Mouse (Mus musculus): ENCODE results near the gene Atp13a4. TPM values are rescaled to one million over a fixed set of nuclear protein-coding genes. Genes with fewer than 3 reads are reported as not detected.

Atp13a4 gene
- polyA plus RNA-seq, 1 experiment: not detected

GRCm38 (mm10) chr16:29399079-29399478 is 145.6 kb downstream of the Atp13a4 start:
- Histone ChIP-seq H3K9me3 (replicated peaks; ENCODE audit: control insufficient read depth, insufficient read depth, low read length, poor library complexity, severe bottlenecking) (no peaks in the 10 kb centered on the region), H3K27me3 (ENCODE audit: control insufficient read depth, insufficient read depth, low read length, poor library complexity, severe bottlenecking) (no peaks in the 10 kb centered on the region), H3K4me3 (ENCODE audit: low read depth, low read length) (no peak overlapping the region), H3K27ac (ENCODE audit: insufficient read depth, low read length) (no peak overlapping the region), H3K9ac (ENCODE audit: low read depth, poor library complexity, severe bottlenecking) (no peak overlapping the region), H3K36me3 (ENCODE audit: control insufficient read depth, insufficient read depth, low read length, poor library complexity, severe bottlenecking) (no peaks in the 10 kb centered on the region), H3K4me1 (ENCODE audit: control insufficient read depth, insufficient read depth, low read length) (no peaks in the 10 kb centered on the region)
- TF ChIP-seq CTCF (IDR thresholded peaks at IDR 0.05; ENCODE audit: low read depth, low read length) (no peak), EP300 (IDR thresholded peaks at IDR 0.05; ENCODE audit: insufficient read depth, low read depth, low read length) (no peak), POLR2A (IDR thresholded peaks at IDR 0.05; ENCODE audit: insufficient read depth, low read length) (no peak)

DNA sequence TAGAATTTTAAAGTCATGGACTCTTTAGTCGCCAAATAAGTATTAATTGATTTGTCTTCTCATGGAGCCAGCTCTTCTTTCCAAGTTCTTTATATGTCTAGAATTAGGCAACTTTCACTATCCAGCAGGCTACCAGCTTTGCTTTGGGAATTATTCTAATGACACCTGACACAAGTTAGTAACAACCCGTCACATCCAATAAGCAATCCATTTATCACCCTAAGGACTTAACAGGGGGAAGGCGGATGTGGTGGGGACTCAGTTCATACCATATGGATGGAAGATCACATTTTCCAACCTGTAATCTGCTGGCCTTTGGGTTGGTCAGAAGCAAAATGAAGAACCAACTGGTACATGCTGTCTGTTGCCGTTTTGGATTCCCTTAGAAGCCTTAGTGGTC is 159.9 kb downstream of the Atp13a4 start:
- no peaks in the 10 kb centered on the region for H3K9me3 ChIP-seq (replicated peaks; ENCODE audit: control insufficient read depth, insufficient read depth, low read length, poor library complexity, severe bottlenecking)
- H3K4me1 ChIP-seq (ENCODE audit: control insufficient read depth, insufficient read depth, low read length): no peaks in the 10 kb centered on the region
- H3K27ac ChIP-seq (ENCODE audit: insufficient read depth, low read length): no peak overlapping the region
- H3K9ac ChIP-seq (ENCODE audit: low read depth, poor library complexity, severe bottlenecking): no peak overlapping the region
- H3K27me3 ChIP-seq (ENCODE audit: control insufficient read depth, insufficient read depth, low read length, poor library complexity, severe bottlenecking): no peaks in the 10 kb centered on the region
- TF ChIP-seq EP300 (IDR thresholded peaks at IDR 0.05; ENCODE audit: insufficient read depth, low read depth, low read length) (no peak), CTCF (IDR thresholded peaks at IDR 0.05; ENCODE audit: low read depth, low read length) (no peak), POLR2A (IDR thresholded peaks at IDR 0.05; ENCODE audit: insufficient read depth, low read length) (no peak)
- H3K36me3 ChIP-seq (ENCODE audit: control insufficient read depth, insufficient read depth, low read length, poor library complexity, severe bottlenecking): no peaks in the 10 kb centered on the region
- H3K4me3 ChIP-seq (ENCODE audit: low read depth, low read length): no peak overlapping the region

- H3K36me3 ChIP-seq (ENCODE audit: control insufficient read depth, insufficient read depth, low read length, poor library complexity, severe bottlenecking): no peaks in the 10 kb centered on the region
- H3K27me3 ChIP-seq (ENCODE audit: control insufficient read depth, insufficient read depth, low read length, poor library complexity, severe bottlenecking): no peaks in the 10 kb centered on the region
- no peaks in the 10 kb centered on the region for H3K9me3 ChIP-seq (replicated peaks; ENCODE audit: control insufficient read depth, insufficient read depth, low read length, poor library complexity, severe bottlenecking)
- H3K4me3 ChIP-seq (ENCODE audit: low read depth, low read length): no peak within 1 kb of the TSS
- no peak for TF ChIP-seq POLR2A (IDR thresholded peaks at IDR 0.05; ENCODE audit: insufficient read depth, low read length)
- TF ChIP-seq EP300 (IDR thresholded peaks at IDR 0.05; ENCODE audit: insufficient read depth, low read depth, low read length): no peak
- no peak for TF ChIP-seq CTCF (IDR thresholded peaks at IDR 0.05; ENCODE audit: low read depth, low read length)
- H3K27ac ChIP-seq (ENCODE audit: insufficient read depth, low read length): no peak within 1 kb of the TSS
- no peaks in the 10 kb centered on the region for H3K4me1 ChIP-seq (ENCODE audit: control insufficient read depth, insufficient read depth, low read length)
- no peak within 1 kb of the TSS for H3K9ac ChIP-seq (ENCODE audit: low read depth, poor library complexity, severe bottlenecking)
Measured at GRCm38 (mm10) chr16:29378458-29378857, 166.2 kb downstream of the Atp13a4 start, which contains the start of gene Atp13a5. Gene Atp13a5 (minus strand): TSS chr16:29378732.

GRCm38 (mm10) chr16:29374636-29375035 is 170.0 kb downstream of the Atp13a4 start:
- Histone ChIP-seq H3K9me3 (replicated peaks; ENCODE audit: control insufficient read depth, insufficient read depth, low read length, poor library complexity, severe bottlenecking) (no peaks in the 10 kb centered on the region), H3K9ac (ENCODE audit: low read depth, poor library complexity, severe bottlenecking) (no peak overlapping the region), H3K4me1 (ENCODE audit: control insufficient read depth, insufficient read depth, low read length) (no peaks in the 10 kb centered on the region), H3K36me3 (ENCODE audit: control insufficient read depth, insufficient read depth, low read length, poor library complexity, severe bottlenecking) (no peaks in the 10 kb centered on the region), H3K27ac (ENCODE audit: insufficient read depth, low read length) (no peak overlapping the region), H3K4me3 (ENCODE audit: low read depth, low read length) (no peak overlapping the region), H3K27me3 (ENCODE audit: control insufficient read depth, insufficient read depth, low read length, poor library complexity, severe bottlenecking) (no peaks in the 10 kb centered on the region)
- no peak for TF ChIP-seq POLR2A (IDR thresholded peaks at IDR 0.05; ENCODE audit: insufficient read depth, low read length)

Other genes with a start within 250 kb of the Atp13a4 start
- gene Atp13a5, start 166.1 kb downstream of the Atp13a4 start, polyA plus RNA-seq (2011; ENCODE audit: insufficient read depth, insufficient read length, low read depth, missing spikeins): not detected in 2 replicates
- 60.1 and 60.7 TPM in 2 replicates for gene Opa1, start 34.5 kb upstream of the Atp13a4 start, polyA plus RNA-seq (2011; ENCODE audit: insufficient read depth, insufficient read length, low read depth, missing spikeins)